Mouse (Mus musculus): ENCODE measurements around the gene Slco2b1. TPM values are rescaled to one million over a fixed set of nuclear protein-coding genes. Genes with fewer than 3 reads are reported as not detected.
A peak's percentile ranks its signal among the peaks of the same experiment; 100 is the strongest.

Gene Slco2b1
- total and polyA plus RNA-seq, 3 experiments: 0.02 to 1.4 (median 0.53) TPM

DNA sequence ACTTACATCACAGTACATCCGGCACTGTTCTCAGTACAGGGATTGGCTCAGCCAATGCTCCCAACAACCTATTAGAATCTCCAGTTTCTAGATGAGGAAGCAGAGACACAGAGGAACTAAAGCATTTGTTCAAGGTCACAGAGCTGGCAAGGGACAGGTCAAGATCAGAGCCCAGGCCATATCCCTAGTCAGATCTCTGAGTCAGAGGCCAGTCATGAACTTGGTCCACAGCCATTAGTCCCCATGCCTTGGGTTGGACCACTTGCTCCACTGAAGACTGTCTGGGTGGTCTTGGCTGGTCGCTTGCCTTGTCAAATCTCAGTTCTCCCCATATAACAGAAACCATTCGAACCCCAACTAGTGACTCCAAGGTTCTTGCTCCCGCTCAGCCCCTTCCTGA is 1.3 kb upstream of the Slco2b1 start:
- peaks cover 27% of the 10 kb centered on the region for H3K27me3 ChIP-seq (ENCODE audit: insufficient read depth, low read length)
- no peaks in the 10 kb centered on the region for H3K4me1 ChIP-seq (ENCODE audit: insufficient read depth, low read depth, low read length)
- H3K36me3 ChIP-seq (replicated peaks): no peaks in the 10 kb centered on the region
- ATAC-seq (ENCODE audit: extremely low read depth, insufficient number of reproducible peaks, low FRiP score, poor library complexity, severe bottlenecking) (no peak), DNase-seq (ENCODE audit: low spot score) (no peak)
- H3K9me3 ChIP-seq (replicated peaks): no peaks in the 10 kb centered on the region
- no peak overlapping the region for H3K4me3 ChIP-seq (ENCODE audit: low read depth, low read length)
- no peak for TF ChIP-seq CTCF (IDR thresholded peaks at IDR 0.05; ENCODE audit: low read depth, low read length)
- no peak for TF ChIP-seq GATA1 (IDR thresholded peaks at IDR 0.05; ENCODE audit: borderline replicate concordance, low read length)
- no peak for TF ChIP-seq POLR2AphosphoS5 (IDR thresholded peaks at IDR 0.05; ENCODE audit: insufficient replicate concordance, low read depth, low read length)
- TF ChIP-seq GATA2 (IDR thresholded peaks at IDR 0.05; ENCODE audit: borderline replicate concordance, low read depth, low read length): no peak
- no peak for TF ChIP-seq TAL1 (conservative IDR thresholded peaks at IDR 0.05; ENCODE audit: low read depth, low read length)

GRCm38 (mm10) chr7:99710476-99710875 is 664 bp downstream of the Slco2b1 start:
- ATAC-seq (ENCODE audit: extremely low read depth, insufficient number of reproducible peaks, low FRiP score, poor library complexity, severe bottlenecking): no peak
- Histone ChIP-seq H3K27me3 (ENCODE audit: insufficient read depth, low read length) (peaks cover 40% of the 10 kb centered on the region), H3K36me3 (replicated peaks) (no peaks in the 10 kb centered on the region), H3K4me1 (ENCODE audit: insufficient read depth, low read depth, low read length) (no peaks in the 10 kb centered on the region), H3K4me3 (ENCODE audit: low read depth, low read length) (no peak overlapping the region), H3K9me3 (replicated peaks) (no peaks in the 10 kb centered on the region)
- TF ChIP-seq GATA2 (IDR thresholded peaks at IDR 0.05; ENCODE audit: borderline replicate concordance, low read depth, low read length) (no peak), GATA1 (IDR thresholded peaks at IDR 0.05; ENCODE audit: borderline replicate concordance, low read length) (no peak), CTCF (IDR thresholded peaks at IDR 0.05; ENCODE audit: low read depth, low read length) (peak; percentile 95)
- peak; percentile 32 for DNase-seq (ENCODE audit: low spot score)

DNA sequence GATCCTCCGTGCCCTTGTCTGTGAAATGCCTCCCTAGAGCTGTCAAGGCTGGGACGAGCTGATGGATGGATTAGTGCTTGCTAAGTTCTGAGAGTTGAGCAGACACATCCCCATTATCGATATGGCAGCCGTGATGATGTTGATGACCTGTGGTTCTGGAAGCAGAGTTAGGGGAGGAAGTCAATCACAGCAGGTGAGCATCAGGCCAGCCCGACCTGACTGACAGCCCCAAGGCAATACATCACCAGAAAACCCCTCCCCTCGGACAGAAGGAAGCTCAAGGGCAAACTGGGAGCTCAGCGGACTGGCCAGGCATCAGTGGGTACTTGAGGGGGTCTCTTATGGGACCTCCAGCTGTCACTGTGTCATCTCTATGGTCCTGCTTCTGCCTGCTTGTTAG is 1.1 kb downstream of the Slco2b1 start:
- Histone ChIP-seq H3K4me1 (ENCODE audit: insufficient read depth, low read depth, low read length) (no peaks in the 10 kb centered on the region), H3K4me3 (ENCODE audit: low read depth, low read length) (no peak overlapping the region), H3K36me3 (replicated peaks) (no peaks in the 10 kb centered on the region), H3K9me3 (replicated peaks) (no peaks in the 10 kb centered on the region), H3K27me3 (ENCODE audit: insufficient read depth, low read length) (peaks cover 44% of the 10 kb centered on the region)
- TF ChIP-seq CTCF (IDR thresholded peaks at IDR 0.05; ENCODE audit: low read depth, low read length) (no peak), GATA2 (IDR thresholded peaks at IDR 0.05; ENCODE audit: borderline replicate concordance, low read depth, low read length) (no peak), TAL1 (conservative IDR thresholded peaks at IDR 0.05; ENCODE audit: low read depth, low read length) (no peak), GATA1 (IDR thresholded peaks at IDR 0.05; ENCODE audit: borderline replicate concordance, low read length) (no peak), POLR2AphosphoS5 (IDR thresholded peaks at IDR 0.05; ENCODE audit: insufficient replicate concordance, low read depth, low read length) (no peak)
- ATAC-seq (ENCODE audit: extremely low read depth, insufficient number of reproducible peaks, low FRiP score, poor library complexity, severe bottlenecking) (no peak), DNase-seq (ENCODE audit: low spot score) (no peak)

DNA sequence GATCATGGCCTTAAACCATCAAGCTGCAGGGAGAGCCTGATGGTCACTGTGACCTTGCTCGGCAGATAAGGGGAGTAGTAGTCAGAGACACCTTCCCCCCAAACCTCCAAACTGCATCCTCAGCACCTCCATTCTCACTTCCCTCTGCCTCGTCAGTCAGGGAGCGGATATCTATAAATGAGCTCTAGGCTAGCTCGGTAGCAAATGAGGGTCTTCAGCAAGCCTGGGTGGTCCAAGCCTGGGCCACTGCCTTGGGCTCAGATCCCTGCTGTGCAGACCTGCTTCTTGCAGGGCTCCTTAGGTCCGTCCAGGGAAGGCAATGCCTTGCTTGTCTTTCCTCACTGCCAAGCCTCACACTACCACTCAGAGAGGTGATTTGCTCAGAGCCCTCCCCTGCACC is 2.4 kb downstream of the Slco2b1 start:
- no peak overlapping the region for H3K4me3 ChIP-seq (ENCODE audit: low read depth, low read length)
- H3K36me3 ChIP-seq (replicated peaks): no peaks in the 10 kb centered on the region
- DNase-seq (ENCODE audit: low spot score) (no peak), ATAC-seq (ENCODE audit: extremely low read depth, insufficient number of reproducible peaks, low FRiP score, poor library complexity, severe bottlenecking) (no peak)
- no peak for TF ChIP-seq POLR2AphosphoS5 (IDR thresholded peaks at IDR 0.05; ENCODE audit: insufficient replicate concordance, low read depth, low read length)
- no peaks in the 10 kb centered on the region for H3K4me1 ChIP-seq (ENCODE audit: insufficient read depth, low read depth, low read length)
- H3K27me3 ChIP-seq (ENCODE audit: insufficient read depth, low read length): peaks cover 40% of the 10 kb centered on the region
- no peaks in the 10 kb centered on the region for H3K9me3 ChIP-seq (replicated peaks)

DNA sequence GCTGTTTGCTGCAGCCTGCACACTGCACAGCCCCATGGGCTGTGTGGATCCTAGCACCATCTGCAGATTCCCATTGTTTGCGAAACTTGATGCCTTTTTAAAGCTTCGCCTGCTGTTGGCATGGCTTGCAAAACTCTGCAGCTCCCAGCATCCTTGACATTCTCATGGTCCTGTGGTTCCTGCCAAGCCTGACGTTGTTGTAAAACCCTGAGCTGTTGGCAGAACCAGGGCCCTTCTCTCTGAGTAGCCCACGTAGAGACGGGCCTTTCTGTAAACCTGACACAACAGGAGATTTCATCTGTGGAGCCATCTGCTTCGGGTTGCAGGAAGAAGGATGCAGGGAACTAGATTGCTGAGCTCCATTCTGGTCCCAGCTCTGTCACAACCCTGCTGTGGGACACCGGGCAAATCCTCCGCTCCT is 2.8 kb downstream of the Slco2b1 start:
- no peak for TF ChIP-seq GATA1 (IDR thresholded peaks at IDR 0.05; ENCODE audit: borderline replicate concordance, low read length)
- no peak for TF ChIP-seq POLR2AphosphoS5 (IDR thresholded peaks at IDR 0.05; ENCODE audit: insufficient replicate concordance, low read depth, low read length)
- TF ChIP-seq TAL1 (conservative IDR thresholded peaks at IDR 0.05; ENCODE audit: low read depth, low read length): no peak
- no peak for TF ChIP-seq CTCF (IDR thresholded peaks at IDR 0.05; ENCODE audit: low read depth, low read length)
- no peak overlapping the region for H3K4me3 ChIP-seq (ENCODE audit: low read depth, low read length)
- no peaks in the 10 kb centered on the region for H3K36me3 ChIP-seq (replicated peaks)
- no peaks in the 10 kb centered on the region for H3K4me1 ChIP-seq (ENCODE audit: insufficient read depth, low read depth, low read length)
- no peaks in the 10 kb centered on the region for H3K9me3 ChIP-seq (replicated peaks)
- DNase-seq (ENCODE audit: low spot score) (no peak), ATAC-seq (ENCODE audit: extremely low read depth, insufficient number of reproducible peaks, low FRiP score, poor library complexity, severe bottlenecking) (no peak)
- H3K27me3 ChIP-seq (ENCODE audit: insufficient read depth, low read length): peaks cover 40% of the 10 kb centered on the region

GRCm38 (mm10) chr7:99707671-99708070 is 3.5 kb downstream of the Slco2b1 start:
- ATAC-seq (ENCODE audit: extremely low read depth, insufficient number of reproducible peaks, low FRiP score, poor library complexity, severe bottlenecking): no peak
- peaks cover 40% of the 10 kb centered on the region for H3K27me3 ChIP-seq (ENCODE audit: insufficient read depth, low read length)
- no peak overlapping the region for H3K4me3 ChIP-seq (ENCODE audit: low read depth, low read length)
- no peaks in the 10 kb centered on the region for H3K9me3 ChIP-seq (replicated peaks)
- no peaks in the 10 kb centered on the region for H3K36me3 ChIP-seq (replicated peaks)
- DNase-seq (ENCODE audit: low spot score): no peak
- no peak for TF ChIP-seq GATA2 (IDR thresholded peaks at IDR 0.05; ENCODE audit: borderline replicate concordance, low read depth, low read length)
- H3K4me1 ChIP-seq (ENCODE audit: insufficient read depth, low read depth, low read length): no peaks in the 10 kb centered on the region

GRCm38 (mm10) chr7:99707038-99707595 is 4.0 kb downstream of the Slco2b1 start:
- Histone ChIP-seq H3K27me3 (ENCODE audit: insufficient read depth, low read length) (peaks cover 38% of the 10 kb centered on the region), H3K4me1 (ENCODE audit: insufficient read depth, low read depth, low read length) (no peaks in the 10 kb centered on the region), H3K9me3 (replicated peaks) (no peaks in the 10 kb centered on the region), H3K4me3 (ENCODE audit: low read depth, low read length) (no peak overlapping the region), H3K36me3 (replicated peaks) (no peaks in the 10 kb centered on the region)
- DNase-seq (ENCODE audit: low spot score) (no peak), ATAC-seq (ENCODE audit: extremely low read depth, insufficient number of reproducible peaks, low FRiP score, poor library complexity, severe bottlenecking) (no peak)
- TF ChIP-seq CTCF (IDR thresholded peaks at IDR 0.05; ENCODE audit: low read depth, low read length) (no peak), GATA1 (IDR thresholded peaks at IDR 0.05; ENCODE audit: borderline replicate concordance, low read length) (no peak), TAL1 (conservative IDR thresholded peaks at IDR 0.05; ENCODE audit: low read depth, low read length) (no peak), POLR2AphosphoS5 (IDR thresholded peaks at IDR 0.05; ENCODE audit: insufficient replicate concordance, low read depth, low read length) (no peak), GATA2 (IDR thresholded peaks at IDR 0.05; ENCODE audit: borderline replicate concordance, low read depth, low read length) (no peak)

Data from G1E (cell line).